Mouse (Mus musculus) common myeloid progenitor, adult 5-6 weeks (primary cell): ENCODE results near the gene Nup160. TPM values are rescaled to one million over a fixed set of nuclear protein-coding genes. Genes with fewer than 3 reads are reported as not detected.
A peak's percentile ranks its signal among the peaks of the same experiment; 100 is the strongest.

Experiments
- ATAC-seq: replicated peaks from 2 replicates; pipeline ENCODE4 v1.8.0; 2016; ENCODE audit warnings: low read depth, mild to moderate bottlenecking, moderate TSS enrichment, inconsistent platforms; ENCODE audit not compliant: poor library complexity, severe bottlenecking
- total RNA-seq: library from RNA; stranded (forward); fragments of 200-1000, 187-1606 nt; gene quantifications from 2 replicates; pipeline ENCODE4 v1.2.3, GENCODE M21; 2017

The Nup160 gene
- total RNA-seq, 1 experiment from 2014 or later, result 80.8 TPM

DNA sequence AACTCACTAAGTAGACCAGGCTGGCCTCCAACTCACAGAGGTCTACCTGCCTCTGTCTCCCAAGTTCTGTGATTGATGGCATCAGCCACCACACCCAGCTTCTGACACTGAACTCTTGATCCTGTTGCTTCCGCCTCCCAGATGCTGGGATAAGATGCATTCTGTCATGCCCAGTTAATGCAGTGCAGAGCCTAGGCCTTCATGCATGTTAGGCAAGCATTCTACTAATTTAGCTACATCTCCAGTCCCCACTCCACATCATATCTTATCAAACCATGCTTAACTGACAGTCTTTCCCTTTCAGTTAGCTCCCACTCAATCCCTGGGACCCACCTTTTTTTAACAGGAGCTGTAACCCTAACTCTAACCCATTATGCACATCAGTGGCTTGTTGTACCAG, 16.1 kb upstream of the Nup160 start:
- ATAC-seq, result peak; percentile 3; the same call in 1 of the 2 replicates

DNA sequence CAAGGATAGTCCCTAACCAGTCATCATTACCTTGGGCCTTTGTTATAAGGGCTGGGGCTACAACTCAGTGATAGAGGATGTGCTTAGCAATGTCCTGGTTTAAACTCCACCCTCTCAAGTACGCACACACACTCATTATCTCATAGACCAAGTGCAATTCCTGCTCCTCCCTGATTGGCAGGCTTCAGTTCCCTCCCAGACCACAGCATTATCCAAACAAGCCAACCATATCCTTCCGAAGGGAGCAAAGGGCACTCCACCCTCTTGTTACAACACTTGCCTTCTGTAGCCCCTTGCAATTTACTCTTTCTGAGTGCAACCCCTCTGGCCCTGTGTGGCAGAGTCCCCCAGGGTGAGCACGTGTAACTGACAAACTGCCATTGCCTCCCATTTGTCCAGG, 15.6 kb upstream of the Nup160 start:
- peak; percentile 96 for ATAC-seq

DNA sequence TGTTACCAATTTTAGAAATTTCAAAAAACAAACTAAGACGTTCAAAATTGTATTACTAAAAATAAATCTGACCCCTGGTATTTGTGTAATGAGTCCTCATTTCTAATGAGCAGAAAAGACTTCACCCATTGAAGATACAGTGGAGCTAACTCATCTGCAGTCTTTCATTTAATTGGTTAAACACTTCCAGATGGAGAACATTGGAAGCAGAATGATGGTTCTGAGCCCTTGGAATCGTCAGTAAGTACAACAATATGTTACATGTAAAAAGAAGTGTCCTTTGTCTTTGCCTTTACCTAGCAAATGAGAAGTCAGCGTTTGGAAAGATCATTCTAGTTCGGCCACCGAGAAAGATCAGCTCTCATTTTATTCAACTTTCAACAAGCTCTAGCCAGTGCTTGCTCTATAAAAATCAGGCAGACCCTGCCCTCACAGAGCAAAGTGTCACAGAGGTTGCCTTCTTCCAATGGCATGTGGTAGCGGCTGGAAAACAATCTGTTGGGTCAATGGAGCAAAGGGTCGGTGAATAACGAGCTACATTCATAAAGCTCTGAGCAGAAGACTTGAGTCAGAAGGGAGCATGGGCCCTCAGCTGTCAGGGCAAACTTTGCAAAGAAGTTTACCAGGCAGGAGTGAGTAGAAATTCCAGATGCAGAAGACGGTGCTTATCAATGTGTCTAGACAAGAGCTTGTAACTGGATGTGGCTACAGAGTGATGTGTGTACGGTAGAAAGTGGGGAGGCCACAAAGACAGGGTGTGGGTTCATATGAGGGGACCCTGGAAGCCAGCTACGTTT, 10.2 kb upstream of the Nup160 start:
- peak; percentile 26 for ATAC-seq

DNA sequence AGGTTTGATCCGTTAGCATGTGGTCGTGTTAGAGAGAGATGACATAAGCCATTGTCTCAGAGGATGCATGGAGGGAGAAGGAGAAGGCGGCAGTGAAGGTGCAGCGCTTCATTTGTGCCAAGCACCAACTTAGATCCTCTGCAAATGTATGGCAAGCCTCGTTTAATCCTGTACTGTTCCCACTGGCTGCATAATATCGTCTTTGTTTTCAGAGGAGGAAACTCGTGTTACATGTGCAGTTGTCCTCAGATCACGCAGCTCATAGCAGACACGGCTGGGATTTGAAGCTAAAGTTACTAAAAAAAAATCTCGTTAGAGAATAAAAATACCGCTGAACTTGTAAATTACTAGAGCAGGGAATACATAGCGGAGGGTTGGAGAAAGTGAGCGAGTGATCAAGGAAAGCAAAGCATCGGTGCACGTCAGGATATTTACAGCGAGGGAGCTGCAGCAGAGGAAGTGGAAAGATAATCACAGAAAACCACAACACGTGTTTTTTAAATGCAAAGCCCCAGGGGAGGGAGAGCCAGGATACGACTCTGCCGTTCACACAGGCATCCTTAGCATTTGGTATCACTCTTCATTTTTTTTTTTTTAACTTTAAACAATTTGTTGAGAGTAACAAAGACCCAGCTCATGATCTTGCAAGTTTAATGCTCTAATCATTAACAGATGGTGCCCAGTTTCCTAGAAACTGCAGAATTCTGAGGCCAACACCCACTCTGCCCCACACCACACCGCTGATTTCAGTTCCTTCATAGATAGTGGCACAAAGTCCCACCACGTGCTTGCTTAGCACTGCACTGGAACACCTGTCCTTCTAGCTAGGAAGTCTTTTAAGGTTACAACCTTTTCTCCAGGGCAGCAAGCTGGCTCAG, 9.4 kb upstream of the Nup160 start:
- peak; percentile 91 for ATAC-seq

DNA sequence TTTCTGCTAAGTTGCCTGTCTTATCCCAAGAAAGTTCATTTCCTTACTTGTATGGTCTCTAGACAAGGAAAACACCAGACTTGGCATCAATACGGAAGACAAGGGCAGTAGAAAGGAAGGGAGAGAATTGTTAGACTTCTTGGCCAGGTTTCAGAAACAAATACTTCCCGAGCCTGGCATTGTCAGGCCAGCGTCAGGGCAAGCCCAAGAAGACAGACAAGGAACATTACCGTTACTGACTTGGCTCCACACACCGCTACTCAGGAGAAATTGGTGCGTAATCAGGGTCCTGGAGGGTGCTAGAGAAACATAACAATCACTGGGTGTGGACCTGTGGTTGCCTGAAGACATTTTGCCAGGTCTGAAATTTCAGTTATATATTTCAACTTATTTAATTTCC, 6.7 kb upstream of the Nup160 start:
- no peak for ATAC-seq

DNA sequence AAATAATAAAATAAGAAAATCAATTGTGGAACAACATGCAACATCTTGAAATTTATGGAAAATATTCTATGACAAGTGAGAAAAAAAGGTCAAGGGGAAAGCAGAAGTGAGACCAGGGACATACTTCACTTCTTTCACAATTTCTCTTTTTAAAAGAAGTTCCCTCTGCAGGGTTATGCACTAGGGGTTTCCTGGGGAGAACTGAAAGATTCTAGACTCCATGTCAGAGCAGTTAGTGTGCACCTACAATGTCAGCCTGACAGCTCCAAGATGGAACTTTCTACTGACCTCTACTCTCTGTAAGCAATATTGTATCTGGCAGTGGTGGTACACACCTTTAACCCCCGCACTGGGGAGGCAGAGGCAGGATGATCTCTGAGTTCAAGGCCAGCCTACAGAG, 3.7 kb upstream of the Nup160 start:
- ATAC-seq, result peak; percentile 84

DNA sequence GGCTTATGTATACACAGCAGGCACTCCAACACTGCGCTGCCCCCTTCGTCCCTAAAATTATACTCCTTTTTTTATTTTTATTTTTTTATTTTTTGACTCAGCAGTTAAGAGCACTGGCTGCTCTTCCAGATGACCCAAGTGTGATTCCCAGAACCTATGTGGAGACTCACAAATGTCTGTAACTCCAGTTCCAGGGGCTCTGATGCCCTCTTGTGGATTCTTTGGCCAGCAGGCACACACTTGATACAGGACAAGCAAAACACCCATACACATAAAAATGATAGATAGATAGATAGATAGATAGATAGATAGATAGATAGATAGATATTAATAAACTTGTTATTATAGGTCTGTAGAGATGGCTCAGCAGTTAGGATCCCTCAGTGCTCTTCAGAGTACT, 2.5 kb upstream of the Nup160 start:
- ATAC-seq, result no peak

DNA sequence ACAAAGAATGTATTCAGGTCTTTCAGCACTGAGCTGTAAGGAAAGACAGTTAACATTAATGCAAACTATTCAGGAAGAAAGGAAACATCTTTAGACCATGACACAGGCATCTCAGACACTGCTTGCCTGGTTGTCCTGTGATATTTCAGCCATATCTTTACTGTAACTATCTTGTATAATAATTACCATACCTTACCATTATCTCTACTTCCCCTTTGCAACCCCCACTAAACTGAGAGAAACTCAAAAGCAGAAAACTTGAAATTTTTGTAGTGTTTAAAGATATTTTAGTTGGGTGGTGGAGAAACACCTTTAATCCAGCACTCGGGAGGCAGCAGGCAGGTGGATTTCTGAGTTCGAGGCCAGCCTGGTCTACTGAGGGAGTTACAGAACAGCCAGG, 1.5 kb upstream of the Nup160 start:
- ATAC-seq, result no peak

DNA sequence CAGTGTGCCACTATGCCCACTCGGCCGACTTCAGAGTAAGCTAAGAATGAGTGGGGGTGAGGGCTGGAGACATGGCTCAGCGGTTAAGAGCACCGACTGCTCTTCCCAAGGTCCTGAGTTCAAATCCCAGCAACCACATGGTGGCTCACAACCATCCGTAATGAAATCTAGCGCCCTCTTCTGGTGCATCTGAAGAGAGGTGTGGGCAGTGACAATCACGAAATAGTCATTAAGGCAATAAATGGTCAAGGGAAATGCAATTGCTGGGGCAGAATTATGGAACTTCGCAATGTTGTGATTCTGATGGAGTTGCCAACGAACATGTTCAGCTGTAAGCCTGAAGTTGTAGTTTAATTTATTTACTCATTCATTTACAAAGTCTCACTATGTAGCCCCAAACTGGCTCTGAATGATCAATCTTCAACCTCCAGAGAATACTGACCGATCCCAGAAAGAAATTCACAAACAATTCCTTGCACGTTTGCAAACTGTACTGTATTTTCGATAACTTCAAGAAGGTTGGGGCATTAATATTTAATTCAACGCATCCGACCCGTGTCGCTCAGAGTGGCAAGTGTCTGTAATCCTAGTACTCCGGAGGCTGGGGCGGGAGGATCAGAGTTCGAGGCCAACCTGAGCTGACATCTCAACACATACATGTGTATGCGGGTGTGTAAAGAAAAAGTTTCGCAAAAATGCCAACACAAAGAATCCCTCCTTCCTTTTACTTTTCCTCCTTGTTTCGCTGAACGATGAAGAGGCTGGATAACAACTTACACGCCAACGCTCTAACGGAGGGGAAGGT, 1.4 kb downstream of the Nup160 start:
- ATAC-seq, result peak; percentile 13

DNA sequence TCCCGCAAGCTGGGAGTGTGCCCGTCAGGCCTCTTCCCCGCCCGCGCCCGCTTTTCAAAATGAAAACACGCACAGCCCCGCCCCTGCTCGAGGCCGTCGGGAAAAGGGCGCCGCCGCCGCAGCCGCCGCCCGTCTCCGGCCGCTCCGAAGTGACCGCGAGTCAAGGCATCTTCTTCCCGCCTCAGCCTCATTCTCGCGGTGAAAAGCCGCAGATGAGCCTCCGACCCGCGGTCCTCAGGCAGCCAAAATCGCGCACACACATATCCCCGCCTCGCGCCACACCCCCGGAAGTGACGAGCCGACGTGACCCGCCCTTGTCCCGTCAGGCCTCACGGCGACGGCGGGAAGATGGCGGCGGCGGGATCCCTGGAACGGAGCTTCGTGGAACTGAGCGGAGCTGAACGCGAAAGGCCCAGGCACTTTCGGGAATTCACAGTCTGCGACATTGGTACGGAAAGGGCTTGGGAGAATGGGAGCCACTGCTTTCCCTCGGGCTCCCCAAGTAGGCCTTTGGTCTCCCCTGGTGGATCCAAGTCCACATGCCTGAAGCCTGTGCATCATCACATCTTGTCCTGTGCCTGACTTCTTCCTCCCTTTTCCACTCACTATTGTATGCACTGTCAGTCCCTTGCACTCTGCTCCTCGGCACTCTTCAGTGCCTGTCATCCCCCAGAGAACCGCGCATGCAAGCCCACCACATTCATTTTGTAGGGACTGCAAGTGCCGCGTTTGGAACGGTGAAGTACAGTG, 2.2 kb downstream of the Nup160 start:
- ATAC-seq, result peak; percentile 97

DNA sequence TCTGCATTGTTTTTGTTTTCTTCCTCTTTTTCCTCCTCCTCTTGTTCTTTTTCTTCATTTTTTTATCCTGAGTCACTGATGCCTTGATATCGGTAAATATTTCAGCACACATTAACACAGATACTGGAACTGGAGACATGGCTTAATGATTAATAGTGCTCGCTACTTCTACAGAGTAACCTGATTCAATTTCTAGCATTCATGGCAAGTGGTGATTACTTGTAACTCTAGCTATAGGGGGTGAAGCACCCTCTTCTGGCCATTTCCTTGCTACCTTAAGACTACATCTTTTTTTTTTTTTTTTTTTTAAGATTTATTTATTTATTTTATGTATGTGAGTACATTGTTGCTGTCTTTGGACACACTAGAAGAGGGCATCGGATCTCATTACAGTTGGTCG, 23.9 kb downstream of the Nup160 start:
- ATAC-seq, result no peak

DNA sequence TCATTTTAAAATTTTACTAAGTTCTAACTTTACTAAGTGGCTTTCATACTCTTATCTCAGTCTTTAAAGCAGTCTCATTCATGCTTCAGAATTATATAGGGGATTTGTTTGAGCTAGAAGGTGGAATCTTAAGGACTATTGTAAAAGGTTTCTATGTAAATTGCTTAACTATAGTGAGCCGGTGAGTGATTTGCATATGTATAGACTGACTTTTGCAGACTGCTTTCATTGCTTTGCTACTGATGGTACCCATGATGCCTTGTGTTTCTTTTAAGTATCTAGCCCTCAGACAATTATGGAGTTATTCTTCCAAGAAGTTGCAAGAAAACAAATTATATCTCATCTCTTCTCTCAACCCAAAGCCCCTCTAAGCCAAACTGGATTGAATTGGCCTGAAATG, 31.5 kb downstream of the Nup160 start:
- no peak for ATAC-seq

DNA sequence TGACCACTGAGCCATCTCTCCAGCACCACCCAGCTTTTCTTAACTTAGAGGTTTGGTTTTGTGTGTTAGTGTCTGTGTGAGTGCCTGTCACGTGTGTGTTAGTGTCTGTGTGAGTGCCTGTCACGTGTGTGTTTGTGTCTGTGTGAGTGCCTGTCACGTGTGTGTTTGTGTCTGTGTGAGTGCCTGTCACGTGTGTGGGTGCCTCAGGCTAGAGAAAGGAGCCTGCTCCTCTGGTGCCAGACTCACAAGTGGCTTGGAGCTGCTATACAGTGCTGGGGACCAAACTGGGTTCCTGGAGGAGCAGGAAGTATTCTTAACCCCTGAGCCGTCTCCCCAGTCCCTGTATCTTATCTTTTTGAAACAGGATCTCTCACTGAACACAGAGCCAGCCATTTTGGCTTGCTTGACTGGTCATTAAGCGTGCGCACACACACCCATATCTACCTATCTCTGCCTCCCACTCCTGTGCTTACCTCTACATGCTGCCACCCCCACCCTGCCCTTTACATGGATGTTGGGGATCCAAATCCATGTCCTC, 38.6 kb downstream of the Nup160 start:
- ATAC-seq, result peak; percentile 47; the same call in 1 of the 2 replicates

DNA sequence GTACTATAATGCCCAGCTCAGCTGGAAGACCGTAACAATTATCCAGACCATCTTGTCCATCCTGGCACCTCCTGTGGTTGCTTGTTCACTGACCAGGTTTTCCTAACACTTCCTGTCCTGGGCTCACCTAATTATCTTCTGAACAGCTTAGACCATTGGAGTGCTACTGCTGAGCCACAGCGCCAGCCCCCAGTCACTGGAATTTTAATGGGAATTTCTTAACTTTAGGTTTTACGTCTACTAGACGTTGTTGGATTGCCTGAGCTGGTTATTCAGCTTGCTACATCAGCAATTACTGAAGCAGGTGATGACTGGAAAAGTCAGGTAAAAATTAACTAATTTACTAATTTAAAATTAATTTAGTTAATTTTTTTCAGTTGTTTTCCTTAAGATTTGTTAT, 40.4 kb downstream of the Nup160 start:
- no peak for ATAC-seq

DNA sequence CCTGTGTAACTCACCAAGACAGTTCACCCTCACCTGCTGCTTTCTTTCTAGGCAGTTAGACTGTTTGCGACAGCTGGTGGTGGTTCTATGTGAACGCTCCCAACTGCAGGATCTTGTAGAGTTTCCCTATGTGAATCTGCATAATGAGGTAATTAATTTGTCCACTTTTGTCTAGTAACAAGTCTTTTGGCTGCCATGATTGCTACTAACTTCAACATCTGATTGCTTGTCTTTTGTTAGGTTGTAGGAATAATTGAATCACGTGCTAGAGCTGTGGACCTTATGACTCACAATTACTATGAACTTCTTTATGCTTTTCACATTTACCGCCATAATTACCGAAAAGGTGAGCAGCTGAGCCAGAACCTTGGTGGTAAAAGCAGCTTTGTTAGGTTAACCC, 40.9 kb downstream of the Nup160 start:
- ATAC-seq, result no peak

DNA sequence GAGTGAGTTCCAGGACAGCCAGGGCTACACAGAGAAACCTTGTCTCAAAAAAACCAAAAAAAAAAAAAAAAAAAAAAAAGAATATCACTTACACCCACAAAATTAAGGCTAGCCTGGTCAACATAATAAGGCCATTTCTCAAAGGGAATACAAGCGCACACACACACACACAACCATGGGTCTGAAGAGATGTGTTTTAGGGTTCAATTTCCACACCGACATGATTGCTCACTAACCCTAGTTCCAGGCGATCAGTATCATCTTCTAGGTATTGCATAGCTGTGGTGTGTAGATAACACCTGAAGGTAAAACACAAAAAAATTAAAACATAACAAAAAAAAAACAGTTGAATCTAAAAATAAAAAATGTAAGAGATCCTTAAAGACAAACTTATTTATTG, 49.8 kb downstream of the Nup160 start:
- no peak for ATAC-seq

DNA sequence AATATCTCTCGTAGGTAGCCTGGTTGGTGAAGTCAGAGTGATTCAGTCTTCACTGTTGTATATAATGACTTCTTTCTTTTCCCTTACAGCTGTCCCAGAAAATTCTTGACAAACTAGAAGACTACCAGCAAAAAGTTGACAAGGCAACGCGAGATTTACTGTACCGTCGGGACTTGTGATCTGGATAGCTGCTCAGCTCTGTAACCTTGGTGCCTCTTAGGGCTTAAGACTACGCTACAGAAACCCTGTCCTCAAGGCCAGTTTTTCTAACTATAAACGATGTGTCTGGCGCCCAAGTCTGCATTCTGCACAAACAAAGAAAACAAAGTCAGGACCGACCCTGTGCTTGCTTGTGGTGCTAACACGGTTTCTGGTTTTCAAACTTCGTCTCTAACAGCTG, 58.3 kb downstream of the Nup160 start:
- ATAC-seq, result no peak

DNA sequence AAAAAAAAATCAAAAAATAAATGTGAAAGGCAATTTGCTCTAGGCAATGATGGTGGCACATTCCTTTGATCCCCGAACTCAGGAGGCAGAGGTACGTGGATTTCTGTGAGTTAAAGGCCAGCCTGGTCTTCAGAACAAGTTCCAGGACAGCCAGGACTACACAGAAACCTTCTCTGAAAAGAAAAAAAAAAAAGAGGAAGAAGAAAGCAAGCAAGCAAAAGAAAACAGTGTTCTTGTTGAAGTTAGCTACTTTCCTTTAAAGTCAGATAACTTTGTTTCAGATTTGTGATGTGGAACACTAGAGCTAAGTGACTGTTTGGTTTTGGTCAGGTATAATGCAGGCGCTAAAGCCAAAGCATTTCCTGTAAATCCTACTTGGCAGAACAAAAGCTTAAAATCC, 61.8 kb downstream of the Nup160 start:
- no peak for ATAC-seq

DNA sequence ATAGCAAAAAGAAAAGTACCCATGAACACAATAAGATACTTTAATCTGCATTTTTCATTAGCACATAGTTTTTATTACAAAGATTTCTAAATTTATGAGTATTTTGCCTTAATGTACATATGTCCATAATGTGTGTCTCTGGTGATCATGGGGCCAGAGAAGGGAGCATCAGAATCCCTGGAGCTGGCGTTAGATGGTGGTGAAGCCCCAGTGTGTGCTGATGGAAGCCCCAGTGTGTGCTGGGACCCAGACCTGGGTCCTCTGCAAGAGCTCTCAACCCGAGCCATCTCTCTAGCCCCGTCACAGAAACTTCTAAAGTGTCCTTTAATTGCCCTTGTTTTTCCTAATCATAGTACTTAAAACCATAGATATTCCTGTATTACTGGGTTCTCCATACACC, 62.3 kb downstream of the Nup160 start:
- no peak for ATAC-seq

DNA sequence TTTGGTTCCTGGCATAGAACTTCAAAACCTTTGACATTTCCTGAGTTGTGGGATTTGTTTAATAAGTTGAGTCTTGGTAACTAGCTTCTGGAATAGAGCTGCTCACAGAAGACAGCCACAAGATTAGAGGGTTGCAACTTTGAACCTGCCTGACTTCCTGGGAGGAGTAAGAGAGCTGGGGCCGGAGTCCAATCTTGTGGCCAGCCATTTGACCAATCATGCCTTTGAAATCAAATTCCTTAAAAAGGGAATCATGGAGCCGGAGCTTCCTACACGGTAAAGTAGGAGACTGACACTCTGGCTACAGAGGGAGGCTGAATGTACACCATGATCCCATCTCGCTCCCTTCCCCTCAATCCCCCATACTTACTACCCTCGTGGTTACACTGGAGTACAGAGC, 62.9 kb downstream of the Nup160 start:
- ATAC-seq, result no peak
